ENCODE assay signal across 17 mouse cellular contexts in the genomic region with DNA sequence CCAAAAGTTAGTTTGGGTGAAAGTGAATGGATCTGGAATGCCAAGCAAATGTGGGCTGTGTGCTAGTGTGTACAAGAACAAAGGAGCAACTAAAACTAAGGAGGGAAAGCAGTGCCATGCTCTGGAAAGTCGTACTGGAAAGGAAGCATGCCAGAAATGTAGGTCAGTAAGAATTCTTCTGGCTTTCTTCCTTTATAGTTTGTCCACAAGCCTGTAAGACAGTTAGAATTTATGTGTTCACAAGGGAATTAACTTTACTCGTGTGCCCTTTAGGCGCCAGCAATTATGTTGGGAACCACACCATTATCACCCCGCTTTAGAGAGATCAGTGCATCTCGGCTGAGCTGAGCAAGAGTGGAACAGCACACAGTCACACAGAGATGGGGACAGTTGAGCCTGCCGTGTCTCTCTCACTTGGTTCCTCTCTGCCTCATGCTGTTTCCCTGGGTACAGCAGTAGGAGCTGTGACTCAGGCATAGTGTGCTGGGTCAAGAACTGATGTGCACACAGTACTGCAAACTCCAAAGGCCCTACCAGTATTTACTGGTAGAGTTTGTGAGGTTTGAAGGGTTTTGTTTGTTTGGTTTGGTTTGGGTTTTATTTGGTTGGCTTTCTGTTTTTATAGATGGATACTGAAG. TPM values are rescaled to one million over a fixed set of nuclear protein-coding genes. Genes with fewer than 3 reads are reported as not detected.
DNase-seq lines count a peak whose midpoint lies in the region; ATAC-seq and TF ChIP-seq lines count a peak whose summit lies in the region.
"Had no signal": no experiment of that assay in that cellular context is flagged by ENCODE, and none has a peak within 500 bp of the region (broad histone marks: within the 10 kb centered on the region; RNA-seq: fewer than 3 reads in every experiment).

No protein-coding gene starts in this region.

- H3K9ac ChIP-seq in heart, embryonic 13.5 days: 0 out of 2 replicates have a peak overlapping the region, but pooled peaks have one; percentile 7
- H3K9ac ChIP-seq in midbrain, embryonic 15.5 days: no peak overlapping the region
- no peak overlapping the region for H3K9ac ChIP-seq in midbrain, embryonic 11.5 days (ENCODE audit: low read length)
- H3K9ac ChIP-seq in liver, postnatal 0 days (replicated peaks): no peak overlapping the region
- H3K9ac ChIP-seq: embryonic facial prominence, embryonic 15.5 days; intestine, embryonic 15.5 days had no signal

- no peaks in the 10 kb centered on the region for H3K27me3 ChIP-seq in heart, embryonic 13.5 days (replicated peaks)
- no peaks in the 10 kb centered on the region for H3K27me3 ChIP-seq in midbrain, embryonic 15.5 days (replicated peaks)
- H3K27me3 ChIP-seq in midbrain, embryonic 11.5 days (ENCODE audit: control insufficient read depth, insufficient read depth, low read length): no peaks in the 10 kb centered on the region
- no peaks in the 10 kb centered on the region for H3K27me3 ChIP-seq in liver, postnatal 0 days (ENCODE audit: insufficient read depth, low read length)
- H3K27me3 ChIP-seq: CH12.LX; embryonic facial prominence, embryonic 15.5 days; intestine, embryonic 15.5 days; Patski had no signal

- H3K4me3 ChIP-seq in heart, embryonic 13.5 days: no peak overlapping the region
- no peak overlapping the region for H3K4me3 ChIP-seq in midbrain, embryonic 15.5 days
- no peak overlapping the region for H3K4me3 ChIP-seq in midbrain, embryonic 11.5 days (ENCODE audit: low read depth, low read length)
- no peak overlapping the region for H3K4me3 ChIP-seq in liver, postnatal 0 days (ENCODE audit: low read depth, low read length)
- H3K4me3 ChIP-seq: embryonic facial prominence, embryonic 15.5 days; intestine, embryonic 15.5 days had no signal

- no peak for TF ChIP-seq CTCF in liver, postnatal 0 days (IDR thresholded peaks at IDR 0.05; ENCODE audit: low read depth)

- H3K9me3 ChIP-seq in heart, embryonic 13.5 days: no peaks in the 10 kb centered on the region
- H3K9me3 ChIP-seq in midbrain, embryonic 15.5 days: no peaks in the 10 kb centered on the region
- H3K9me3 ChIP-seq in midbrain, embryonic 11.5 days (ENCODE audit: control insufficient read depth, low read length): no peaks in the 10 kb centered on the region
- H3K9me3 ChIP-seq in liver, postnatal 0 days (ENCODE audit: low read length): no peaks in the 10 kb centered on the region
- H3K9me3 ChIP-seq: embryonic facial prominence, embryonic 15.5 days; intestine, embryonic 15.5 days had no signal

- H3K27ac ChIP-seq in heart, embryonic 13.5 days (replicated peaks): no peak overlapping the region
- H3K27ac ChIP-seq in midbrain, embryonic 15.5 days: 0 out of 2 replicates have a peak overlapping the region, but pooled peaks have one; percentile 21
- H3K27ac ChIP-seq in midbrain, embryonic 11.5 days (ENCODE audit: low read depth, low read length): no peak overlapping the region
- H3K27ac ChIP-seq in liver, postnatal 0 days (ENCODE audit: low read depth): peak overlapping the region; percentile 12; the same call in 1 of the 2 replicates
- H3K27ac ChIP-seq: embryonic facial prominence, embryonic 15.5 days; intestine, embryonic 15.5 days had no signal

- ATAC-seq in heart, embryonic 13.5 days (ENCODE audit: extremely low read depth, insufficient number of reproducible peaks, low FRiP score, low TSS enrichment): no peak
- ATAC-seq in midbrain, embryonic 15.5 days (replicated peaks): no peak
- ATAC-seq in midbrain, embryonic 11.5 days (ENCODE audit: low FRiP score): no peak
- peak; percentile 72 for ATAC-seq in liver, postnatal 0 days
- ATAC-seq: intestine, embryonic 15.5 days; Patski had no signal

- no peak for DNase-seq in heart, adult 9 months (ENCODE audit: low spot score in 2 of 2)
- DNase-seq in midbrain, embryonic 11.5 days (ENCODE audit: low spot score, missing footprints): no peak
- DNase-seq in adrenal gland, postnatal 36 days: peak; percentile 41 to 45
- DNase-seq in liver, postnatal 0 days: no peak
- DNase-seq in layer of hippocampus, adult 11-12 months (ENCODE audit: low spot score): no peak
- DNase-seq: cerebellum, adult 11 months; heart, adult 18-20 months; heart, postnatal 10 days; layer of hippocampus, adult 9-11 months; left cerebral cortex, postnatal 4 days; lung, adult 2 months had no signal

- no peak for TF ChIP-seq EP300 in liver, postnatal 0 days (IDR thresholded peaks at IDR 0.05; ENCODE audit: low read depth)

- 61% methylated on average over 6 of the region's 6 CpGs for WGBS in heart, embryonic 13.5 days
- WGBS in midbrain, embryonic 15.5 days: 68% methylated on average over 6 of the region's 6 CpGs
- 80% methylated on average over 6 of the region's 6 CpGs for WGBS in midbrain, embryonic 11.5 days
- WGBS in liver, postnatal 0 days (ENCODE audit: insufficient replicate concordance): 59% methylated on average over 6 of the region's 6 CpGs

- H3K4me2 ChIP-seq in heart, embryonic 13.5 days: no peak overlapping the region
- H3K4me2 ChIP-seq in midbrain, embryonic 15.5 days: no peak overlapping the region
- no peak overlapping the region for H3K4me2 ChIP-seq in midbrain, embryonic 11.5 days
- H3K4me2 ChIP-seq in liver, postnatal 0 days (ENCODE audit: low read depth, low read length): no peak overlapping the region
- H3K4me2 ChIP-seq: embryonic facial prominence, embryonic 15.5 days; intestine, embryonic 15.5 days had no signal

- H3K4me1 ChIP-seq in heart, embryonic 13.5 days: peaks cover 41% of the 10 kb centered on the region
- peaks cover 22% of the 10 kb centered on the region for H3K4me1 ChIP-seq in midbrain, embryonic 15.5 days
- H3K4me1 ChIP-seq in midbrain, embryonic 11.5 days (ENCODE audit: control insufficient read depth, insufficient read depth, low read length): no peaks in the 10 kb centered on the region
- peaks cover 12% of the 10 kb centered on the region for H3K4me1 ChIP-seq in liver, postnatal 0 days (ENCODE audit: insufficient read depth)

- no peaks in the 10 kb centered on the region for H3K36me3 ChIP-seq in heart, embryonic 13.5 days
- H3K36me3 ChIP-seq in midbrain, embryonic 15.5 days (replicated peaks): no peaks in the 10 kb centered on the region
- H3K36me3 ChIP-seq in midbrain, embryonic 11.5 days (ENCODE audit: control insufficient read depth, insufficient read depth, low read length): no peaks in the 10 kb centered on the region
- no peaks in the 10 kb centered on the region for H3K36me3 ChIP-seq in liver, postnatal 0 days (replicated peaks; ENCODE audit: insufficient read depth, low read length)
- H3K36me3 ChIP-seq: embryonic facial prominence, embryonic 15.5 days; intestine, embryonic 15.5 days had no signal

RNA-seq across cellular contexts. Expression of gene Wdr20, which starts 32.0 kb away (rescaled TPM):
- polyA plus RNA-seq in heart, embryonic 13.5 days (2015; fragmentation: Nextera tagmentation; extraction: Ambion mirVana): 14.3 and 14.5 TPM in 2 replicates
- polyA plus RNA-seq in midbrain, embryonic 15.5 days (2015; fragmentation: Nextera tagmentation; extraction: Ambion mirVana): 25.5 and 26.8 TPM in 2 replicates
- polyA plus RNA-seq in midbrain, embryonic 11.5 days (2014; fragmentation: Nextera tagmentation; extraction: Ambion mirVana): 22.9 and 24.7 TPM in 2 replicates
- total RNA-seq in adrenal gland, postnatal 36 days (2021): 10 to 100 TPM; 44.1 to 45.3 TPM
- 6.4 and 7.0 TPM in 2 replicates for polyA plus RNA-seq in liver, postnatal 0 days (2015; fragmentation: Nextera tagmentation; extraction: Ambion mirVana)

Comparison
In these comparisons a context has a peak if more than half of its experiments do, and no peak if none do; other contexts are left out.
1. H3K27ac ChIP-seq: peak in midbrain, embryonic 15.5 days (single experiment) and liver, postnatal 0 days (single experiment); none in heart, embryonic 13.5 days (single experiment) and midbrain, embryonic 11.5 days (single experiment).
2. DNase-seq: peak in adrenal gland, postnatal 36 days (2 of 2); none in heart, adult 9 months (0 of 2), midbrain, embryonic 11.5 days (single experiment), liver, postnatal 0 days (single experiment) and layer of hippocampus, adult 11-12 months (single experiment).